Mouse (Mus musculus) heart, embryonic 16.5 days (tissue): ENCODE measurements around the gene Mitf. TPM values are rescaled to one million over a fixed set of nuclear protein-coding genes. Genes with fewer than 3 reads are reported as not detected.

Source experiments
- ATAC-seq: fragments of 200-750 bp; cut with Nextera tagmentation; replicated peaks from 2 replicates; pipeline ENCODE4 v1.8.0; 2017; ENCODE audit warnings: moderate number of reproducible peaks; ENCODE audit not compliant: insufficient read depth, low FRiP score; ENCODE audit errors: extremely low read depth
- H3K27ac ChIP-seq: fragments of 300-500 bp; sonication (generic); 2 replicates; pipeline ENCODE4 v1.5.1; 2014; ENCODE audit warnings: mild to moderate bottlenecking, low read length, control low read depth, moderate library complexity
- H3K27me3 ChIP-seq: fragments of 300-500 bp; sonication (generic); 2 replicates; pipeline ENCODE4 v1.6.1; 2014; ENCODE audit warnings: low read length, mixed read lengths; ENCODE audit not compliant: control insufficient read depth, insufficient read depth
- H3K36me3 ChIP-seq: fragments of 300-500 bp; sonication (generic); 2 replicates; pipeline ENCODE4 v1.6.1; 2014; ENCODE audit not compliant: control insufficient read depth, insufficient read depth
- H3K4me1 ChIP-seq: fragments of 300-500 bp; sonication (generic); 2 replicates; pipeline ENCODE4 v1.6.1; 2014; ENCODE audit warnings: low read length, mixed read lengths; ENCODE audit not compliant: control insufficient read depth, insufficient read depth
- H3K4me2 ChIP-seq: fragments of 300-500 bp; sonication (generic); 2 replicates; pipeline ENCODE4 v1.6.1; 2014; ENCODE audit warnings: low read depth, mild to moderate bottlenecking, control low read depth, low read length
- H3K4me3 ChIP-seq: fragments of 300-500 bp; sonication (generic); 2 replicates; pipeline ENCODE4 v1.5.1; 2014; ENCODE audit warnings: mild to moderate bottlenecking, control low read depth, low read length
- H3K9ac ChIP-seq: fragments of 300-500 bp; sonication (generic); 2 replicates; pipeline ENCODE4 v1.6.1; 2014; ENCODE audit warnings: low read length, control low read depth
- H3K9me3 ChIP-seq: fragments of 300-500 bp; sonication (generic); replicated peaks from 2 replicates; pipeline ENCODE4 v1.6.1; 2016; ENCODE audit warnings: low read length; ENCODE audit not compliant: control insufficient read depth
- WGBS: fragments of 180-500 bp; shearing (Covaris S2); extraction: QIAGEN DNeasy Blood & Tissue Kit; methylation state at CpG from one replicate; pipeline ENCODE4 v1.1.7; 2014; 5-methylcytosine and 5-hydroxymethylcytosine counted together
- polyA plus RNA-seq: library from polyadenylated mRNA; unstranded; fragments of >200 nt; fragmentation: Nextera tagmentation; extraction: Ambion mirVana; gene quantifications from 2 replicates; pipeline ENCODE4 v1.2.1, GENCODE M21; 2015

The Mitf gene
- polyA plus RNA-seq, 1 experiment from 2014 or later, result 19.6 TPM

- Histone ChIP-seq H3K36me3 (no peaks in the 10 kb centered on the region), H3K9me3 (no peaks in the 10 kb centered on the region), H3K9ac (no peak overlapping the region), H3K4me1 (peaks cover 26% of the 10 kb centered on the region), H3K27me3 (no peaks in the 10 kb centered on the region), H3K27ac (no peak overlapping the region), H3K4me3 (no peak overlapping the region), H3K4me2 (no peak overlapping the region)
- no peak for ATAC-seq
- WGBS, result 78% methylated on average over 3 of the region's 3 CpGs
These were observed 117.4 kb downstream of the Mitf start for GRCm38 (mm10) chr6:97924221-97924620.

GRCm38 (mm10) chr6:97929051-97929450 is 122.2 kb downstream of the Mitf start:
- H3K27ac ChIP-seq, result peak overlapping the region; percentile 97
- 53% methylated on average over 3 of the region's 3 CpGs for whole genome bisulfite sequencing
- peaks cover 2% of the 10 kb centered on the region; the same call in 1 of the 2 replicates for H3K36me3 ChIP-seq
- H3K9me3 ChIP-seq, result no peaks in the 10 kb centered on the region; the same call in 1 of the 2 replicates
- peak overlapping the region; percentile 63 for H3K4me3 ChIP-seq
- H3K9ac ChIP-seq, result peak overlapping the region; percentile 75
- peaks cover 5% of the 10 kb centered on the region; the same call in 1 of the 2 replicates for H3K4me1 ChIP-seq
- peak; percentile 58; the same call in 1 of the 2 replicates for ATAC-seq
- H3K27me3 ChIP-seq, result no peaks in the 10 kb centered on the region
- peak overlapping the region; percentile 68 for H3K4me2 ChIP-seq

DNA sequence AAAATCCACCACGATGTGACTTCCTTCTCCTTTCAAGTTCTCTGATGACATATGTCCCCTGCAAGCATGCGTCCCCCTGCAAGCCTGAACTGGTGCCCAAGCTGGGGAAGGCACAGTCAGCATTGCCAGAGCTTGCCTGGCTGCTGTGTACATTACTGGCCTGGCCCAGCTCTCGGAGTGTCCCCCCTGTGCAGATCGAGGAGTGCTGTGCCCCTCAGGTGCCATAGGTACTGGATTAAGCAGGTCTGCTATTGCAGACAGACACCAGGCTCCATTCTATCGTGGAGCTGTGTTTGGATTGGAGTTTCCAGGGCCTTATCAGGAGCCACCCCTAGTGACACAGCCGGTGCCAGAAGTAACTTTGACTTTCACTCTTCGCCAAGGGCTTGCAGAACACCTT is 122.6 kb downstream of the Mitf start:
- WGBS, result 17% methylated on average over 7 of the region's 7 CpGs
- H3K36me3 ChIP-seq, result peaks cover 2% of the 10 kb centered on the region; the same call in 1 of the 2 replicates
- no peaks in the 10 kb centered on the region for H3K27me3 ChIP-seq
- H3K4me3 ChIP-seq, result peak overlapping the region; percentile 63
- peak overlapping the region; percentile 97 for H3K27ac ChIP-seq
- H3K4me2 ChIP-seq, result peak overlapping the region; percentile 68
- peaks cover 5% of the 10 kb centered on the region; the same call in 1 of the 2 replicates for H3K4me1 ChIP-seq
- ATAC-seq, result peak; percentile 91
- peak overlapping the region; percentile 75 for H3K9ac ChIP-seq
- no peaks in the 10 kb centered on the region; the same call in 1 of the 2 replicates for H3K9me3 ChIP-seq

DNA sequence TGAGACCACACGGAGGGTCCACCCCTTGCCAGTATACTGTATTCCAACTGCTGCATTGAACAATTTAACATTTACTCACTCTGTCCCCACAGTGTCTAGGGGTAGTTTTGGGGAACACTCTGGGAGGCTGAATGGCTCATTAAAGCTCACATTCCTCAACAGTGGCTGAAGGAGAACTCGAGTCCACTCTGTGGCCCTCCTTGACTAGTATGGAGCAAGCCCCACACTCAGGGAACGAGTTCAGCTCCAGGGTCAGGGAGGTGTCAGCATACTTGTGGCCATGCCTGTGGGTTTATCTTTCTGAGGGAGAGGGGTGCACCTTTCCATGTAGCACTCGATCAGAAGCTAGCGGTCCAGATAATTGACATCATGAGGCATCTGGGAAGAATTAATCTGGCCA is 130.3 kb downstream of the Mitf start:
- 48% methylated on average over 5 of the region's 5 CpGs for WGBS
- no peaks in the 10 kb centered on the region; the same call in 1 of the 2 replicates for H3K9me3 ChIP-seq
- H3K36me3 ChIP-seq, result peaks cover 4% of the 10 kb centered on the region; the same call in 1 of the 2 replicates
- no peak overlapping the region for H3K4me3 ChIP-seq
- no peak overlapping the region for H3K9ac ChIP-seq
- ATAC-seq, result no peak
- peaks cover 17% of the 10 kb centered on the region; the same call in 1 of the 2 replicates for H3K4me1 ChIP-seq
- H3K4me2 ChIP-seq, result no peak overlapping the region
- H3K27me3 ChIP-seq, result no peaks in the 10 kb centered on the region
- H3K27ac ChIP-seq, result no peak overlapping the region

GRCm38 (mm10) chr6:97937897-97938614 is 131.2 kb downstream of the Mitf start:
- no peak for ATAC-seq
- no peak overlapping the region for H3K9ac ChIP-seq
- no peaks in the 10 kb centered on the region for H3K27me3 ChIP-seq
- no peak overlapping the region for H3K27ac ChIP-seq
- no peak overlapping the region for H3K4me3 ChIP-seq
- H3K9me3 ChIP-seq, result no peaks in the 10 kb centered on the region; the same call in 1 of the 2 replicates
- no peak overlapping the region for H3K4me2 ChIP-seq
- H3K4me1 ChIP-seq, result peaks cover 17% of the 10 kb centered on the region; the same call in 1 of the 2 replicates
- 57% methylated on average over 11 of the region's 11 CpGs for WGBS
- H3K36me3 ChIP-seq, result 0 out of 2 replicates have a peak, but pooled peaks cover 2% of the 10 kb centered on the region

- WGBS, result 88% methylated on average over 12 of the region's 12 CpGs
- Histone ChIP-seq H3K4me2 (no peak overlapping the region), H3K27me3 (no peaks in the 10 kb centered on the region), H3K27ac (no peak overlapping the region), H3K4me3 (no peak overlapping the region), H3K9me3 (no peaks in the 10 kb centered on the region), H3K9ac (no peak overlapping the region), H3K4me1 (peaks cover 15% of the 10 kb centered on the region; the same call in 1 of the 2 replicates), H3K36me3 (peaks cover 2% of the 10 kb centered on the region; the same call in 1 of the 2 replicates)
- no peak for ATAC-seq
These were observed 134.1 kb downstream of the Mitf start for GRCm38 (mm10) chr6:97940916-97941315.

DNA sequence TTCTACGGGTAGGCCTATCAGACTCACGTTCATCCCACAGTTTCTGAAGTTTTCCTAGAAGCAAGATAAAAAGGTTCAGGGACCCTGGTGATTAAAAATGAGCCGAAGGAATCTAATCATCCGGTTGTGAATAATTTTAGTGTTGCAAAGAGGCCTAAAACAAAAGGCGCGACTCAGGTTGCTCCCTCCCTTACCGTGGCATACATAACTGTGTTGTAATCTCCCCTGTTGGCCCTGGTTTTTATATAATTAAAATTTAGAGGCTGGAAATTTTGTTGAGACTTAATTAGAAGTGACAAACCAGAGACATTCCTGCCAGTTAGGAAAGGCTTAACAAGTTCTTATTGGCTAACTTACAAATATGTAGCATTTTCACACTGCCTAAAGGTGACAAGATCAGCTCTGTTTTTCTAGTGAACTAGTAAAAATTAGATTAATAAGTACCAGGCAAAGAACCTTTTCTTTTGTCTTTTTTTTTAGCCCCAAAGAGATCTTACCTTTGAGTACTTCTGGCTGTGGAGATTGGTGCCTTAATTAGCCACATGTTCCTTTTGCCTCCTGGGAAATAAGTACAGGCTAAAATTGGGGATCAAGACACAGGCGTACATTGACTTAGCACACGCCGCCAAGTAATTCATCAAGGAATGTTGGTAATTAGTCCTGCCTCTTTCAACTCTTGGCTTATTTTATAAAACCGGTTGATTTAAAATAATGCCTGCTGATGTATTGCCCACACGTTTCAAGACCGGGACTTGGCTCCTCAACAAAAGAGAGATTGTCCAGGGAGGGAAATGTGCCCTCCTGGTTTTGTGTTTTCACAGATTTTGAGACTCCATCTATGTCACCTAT is 143.4 kb downstream of the Mitf start:
- H3K4me3 ChIP-seq, result no peak overlapping the region
- 74% methylated on average over 13 of the region's 13 CpGs for WGBS
- H3K9ac ChIP-seq, result no peak overlapping the region
- no peak overlapping the region for H3K27ac ChIP-seq
- H3K4me2 ChIP-seq, result no peak overlapping the region
- ATAC-seq, result no peak
- H3K9me3 ChIP-seq, result no peaks in the 10 kb centered on the region
- H3K27me3 ChIP-seq, result no peaks in the 10 kb centered on the region
- H3K4me1 ChIP-seq, result peaks cover 20% of the 10 kb centered on the region
- no peaks in the 10 kb centered on the region; the same call in 1 of the 2 replicates for H3K36me3 ChIP-seq

DNA sequence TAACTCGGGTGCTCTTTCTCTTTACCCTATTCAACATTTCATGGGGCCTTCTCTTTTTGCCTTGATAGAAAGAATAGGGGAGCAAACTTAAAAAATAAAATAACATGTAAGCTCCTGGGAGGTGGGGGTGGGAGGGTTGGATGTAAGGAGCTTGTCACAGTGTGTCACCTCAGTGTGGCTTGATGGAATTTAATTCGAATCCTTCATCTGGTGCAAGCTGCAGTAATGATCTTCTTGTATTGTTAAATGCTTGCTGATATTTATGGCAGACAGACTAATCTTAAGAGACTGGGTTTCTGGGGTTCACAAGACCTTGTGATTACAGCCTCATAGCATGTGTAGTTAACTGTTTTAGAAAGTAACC is 144.0 kb downstream of the Mitf start:
- Histone ChIP-seq H3K9me3 (no peaks in the 10 kb centered on the region), H3K27me3 (no peaks in the 10 kb centered on the region), H3K9ac (no peak overlapping the region), H3K36me3 (no peaks in the 10 kb centered on the region), H3K4me2 (no peak overlapping the region), H3K4me1 (peaks cover 20% of the 10 kb centered on the region), H3K4me3 (no peak overlapping the region), H3K27ac (no peak overlapping the region)
- 85% methylated on average over 2 of the region's 2 CpGs for WGBS
- ATAC-seq, result no peak

DNA sequence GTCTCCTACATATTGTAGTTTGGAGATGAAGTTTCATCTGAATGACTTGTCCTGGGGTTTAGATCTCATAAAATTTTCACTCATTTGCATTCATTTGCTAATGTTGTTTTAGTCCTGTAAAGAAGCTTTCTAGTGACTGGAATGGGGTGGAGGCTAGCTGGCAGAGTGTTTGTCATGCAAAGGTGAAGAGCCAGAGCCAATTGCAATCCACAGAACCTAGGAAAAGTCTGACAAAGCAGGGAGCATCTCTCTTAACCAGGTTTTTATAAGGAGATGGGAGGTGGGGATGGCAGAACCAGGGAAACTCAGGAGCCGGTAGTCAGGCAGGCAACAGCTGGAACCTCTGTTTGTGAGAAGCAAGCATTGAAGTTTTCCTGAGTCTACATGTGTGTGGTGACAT is 144.9 kb downstream of the Mitf start:
- Histone ChIP-seq H3K4me1 (peaks cover 20% of the 10 kb centered on the region), H3K4me2 (no peak overlapping the region), H3K4me3 (no peak overlapping the region), H3K27me3 (no peaks in the 10 kb centered on the region), H3K9ac (no peak overlapping the region), H3K27ac (no peak overlapping the region), H3K9me3 (no peaks in the 10 kb centered on the region), H3K36me3 (no peaks in the 10 kb centered on the region)
- no peak for ATAC-seq
- WGBS, result 86% methylated on average over 1 of the region's 1 CpGs
